Mouse (Mus musculus) kidney, postnatal 0 days (tissue): ENCODE measurements around the gene Krt76. TPM values are rescaled to one million over a fixed set of nuclear protein-coding genes. Genes with fewer than 3 reads are reported as not detected.

Source experiments
- ATAC-seq: fragments of 200-750 bp; cut with Nextera tagmentation; replicated peaks from 2 replicates; pipeline ENCODE4 v1.8.0; 2017; ENCODE audit warnings: low read depth, moderate number of reproducible peaks, moderate TSS enrichment, moderate library complexity; ENCODE audit not compliant: low FRiP score
- DNase-seq: peaks from one replicate; pipeline ENCODE4 v3.0.0-alpha.2; 2016; ENCODE audit warnings: low spot score
- H3K27ac ChIP-seq: fragments of 300-500 bp; sonication (generic); 2 replicates; pipeline ENCODE4 v1.5.1; 2014; ENCODE audit warnings: mild to moderate bottlenecking
- H3K27me3 ChIP-seq: fragments of 300-500 bp; sonication (generic); 2 replicates; pipeline ENCODE4 v1.6.1; 2014; ENCODE audit warnings: low read length, mixed read lengths; ENCODE audit not compliant: insufficient read depth
- H3K36me3 ChIP-seq: fragments of 300-500 bp; sonication (generic); 2 replicates; pipeline ENCODE4 v1.6.1; 2014; ENCODE audit warnings: low read length, mixed read lengths; ENCODE audit not compliant: insufficient read depth
- H3K4me1 ChIP-seq: fragments of 300-500 bp; sonication (generic); replicated peaks from 2 replicates; pipeline ENCODE4 v1.6.1; 2014; ENCODE audit warnings: antibody characterized with exemption, low read length, mixed read lengths; ENCODE audit not compliant: insufficient read depth
- H3K4me2 ChIP-seq: fragments of 300-500 bp; sonication (generic); 2 replicates; pipeline ENCODE4 v1.6.1; 2014; ENCODE audit warnings: mild to moderate bottlenecking, low read length, moderate library complexity, mixed read lengths
- H3K4me3 ChIP-seq: fragments of 300-500 bp; sonication (generic); replicated peaks from 2 replicates; pipeline ENCODE4 v1.5.1; 2014; ENCODE audit warnings: low read depth, low read length
- H3K9ac ChIP-seq: fragments of 300-500 bp; sonication (generic); 2 replicates; pipeline ENCODE4 v1.6.1; 2014; ENCODE audit warnings: low read depth, low read length
- H3K9me3 ChIP-seq: fragments of 300-500 bp; sonication (generic); replicated peaks from 2 replicates; pipeline ENCODE4 v1.6.1; 2016; ENCODE audit warnings: low read length, inconsistent platforms, mixed read lengths
- CTCF ChIP-seq: IDR thresholded peaks from 2 replicates; pipeline ENCODE4 v1.5.1; 2016; ENCODE audit warnings: antibody characterized with exemption, low read depth, mild to moderate bottlenecking, moderate library complexity
- WGBS: fragments of 180-500 bp; shearing (Covaris S2); extraction: QIAGEN DNeasy Blood & Tissue Kit; methylation state at CpG from one replicate; pipeline ENCODE4 v1.1.7; 2014; 5-methylcytosine and 5-hydroxymethylcytosine counted together
- polyA plus RNA-seq: library from polyadenylated mRNA; unstranded; fragments of >200 nt; fragmentation: Nextera tagmentation; extraction: Ambion mirVana; gene quantifications from 2 replicates; pipeline ENCODE4 v1.2.1, GENCODE M21; 2015

The Krt76 gene
- polyA plus RNA-seq, 1 experiment from 2014 or later = not detected

GRCm38 (mm10) chr15:101873231-101873630 is 19.5 kb downstream of the Krt76 start:
- TF ChIP-seq CTCF = no peak
- no peak overlapping the region for H3K27ac ChIP-seq
- no peaks in the 10 kb centered on the region for H3K27me3 ChIP-seq
- DNase-seq (no peak), ATAC-seq (no peak)
- H3K9me3 ChIP-seq = no peaks in the 10 kb centered on the region
- H3K4me1 ChIP-seq = no peaks in the 10 kb centered on the region
- no peak overlapping the region for H3K4me2 ChIP-seq
- H3K9ac ChIP-seq = no peak overlapping the region
- H3K4me3 ChIP-seq = no peak overlapping the region
- WGBS = 53% methylated on average over 4 of the region's 4 CpGs
- H3K36me3 ChIP-seq = no peaks in the 10 kb centered on the region

DNA sequence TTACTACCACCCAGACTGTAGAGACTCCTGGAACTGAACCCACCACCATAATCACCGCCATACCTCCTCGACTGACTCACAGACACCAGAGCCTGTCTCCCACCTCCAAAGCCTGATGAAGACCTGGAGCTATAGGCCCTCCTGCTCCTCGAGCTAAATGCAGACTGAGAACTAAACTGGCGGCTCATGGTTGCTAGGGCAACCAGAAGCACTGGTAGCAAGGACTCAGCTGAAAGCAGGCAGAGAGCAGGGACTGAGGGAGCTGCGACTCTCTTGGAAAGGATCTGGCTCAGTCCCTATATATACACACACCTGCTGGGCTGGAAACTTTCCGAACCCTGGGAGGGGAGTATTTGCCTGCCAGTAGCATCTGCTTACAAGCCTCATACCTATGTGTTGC is 23.3 kb downstream of the Krt76 start, which contains the start of gene Krt77:
Gene Krt77, minus strand, starts transcription at position 275 of the 400 bp plus-strand sequence.
- Histone ChIP-seq H3K27ac (no peak within 1 kb of the TSS), H3K9ac (no peak within 1 kb of the TSS), H3K9me3 (no peaks in the 10 kb centered on the region), H3K36me3 (no peaks in the 10 kb centered on the region), H3K4me1 (no peaks in the 10 kb centered on the region), H3K4me2 (no peak within 1 kb of the TSS), H3K27me3 (no peaks in the 10 kb centered on the region), H3K4me3 (no peak within 1 kb of the TSS)
- TF ChIP-seq CTCF = no peak
- DNase-seq (no peak), ATAC-seq (no peak)
- WGBS = 27% methylated on average over 6 of the region's 6 CpGs

- H3K9ac ChIP-seq = no peak overlapping the region
- 80% methylated on average over 7 of the region's 7 CpGs for WGBS
- H3K36me3 ChIP-seq = no peaks in the 10 kb centered on the region
- H3K4me3 ChIP-seq = no peak overlapping the region
- H3K27ac ChIP-seq = no peak overlapping the region
- H3K27me3 ChIP-seq = no peaks in the 10 kb centered on the region
- no peaks in the 10 kb centered on the region for H3K4me1 ChIP-seq
- no peaks in the 10 kb centered on the region for H3K9me3 ChIP-seq
- TF ChIP-seq CTCF = no peak
- no peak overlapping the region for H3K4me2 ChIP-seq
- DNase-seq (no peak), ATAC-seq (no peak)
These were observed 26.0 kb downstream of the Krt76 start for GRCm38 (mm10) chr15:101866754-101867153.

DNA sequence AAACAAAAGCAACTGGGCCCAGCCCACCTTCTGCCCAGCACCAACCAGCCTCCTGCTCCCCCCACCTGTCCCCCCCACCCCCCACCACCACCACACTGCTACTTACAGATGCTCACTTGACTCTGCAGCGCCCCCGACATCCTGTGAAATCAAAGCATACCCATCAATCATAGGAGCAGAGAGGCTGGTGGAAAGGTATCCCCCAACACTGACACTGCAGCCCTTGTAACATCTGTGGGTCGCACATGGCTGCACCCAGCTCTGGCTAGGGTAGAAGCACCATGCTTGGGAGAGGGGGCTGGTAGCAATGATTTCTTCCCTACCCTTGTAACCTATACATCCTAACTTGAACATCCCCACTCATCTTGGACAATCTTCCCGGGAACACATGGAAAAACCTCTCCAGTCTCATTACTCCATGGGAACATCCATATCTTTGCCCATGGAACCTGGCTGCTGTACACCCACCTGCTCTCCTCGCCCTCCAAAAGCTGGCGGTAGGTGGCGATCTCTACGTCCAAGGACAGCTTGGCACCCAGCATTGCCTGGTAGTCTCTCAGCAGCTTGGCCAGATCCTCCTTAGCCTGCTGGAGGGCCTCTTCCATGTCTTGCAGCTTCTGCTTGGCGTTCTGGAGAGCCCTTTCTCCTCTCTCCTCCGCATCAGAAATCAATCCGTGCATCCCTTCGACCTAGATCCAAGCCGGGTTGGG is 32.1 kb downstream of the Krt76 start:
- Histone ChIP-seq H3K4me2 (peak overlapping the region; percentile 79), H3K36me3 (no peaks in the 10 kb centered on the region), H3K4me3 (peak overlapping the region; percentile 32), H3K27me3 (no peaks in the 10 kb centered on the region; the same call in 1 of the 2 replicates), H3K9me3 (no peaks in the 10 kb centered on the region), H3K4me1 (no peaks in the 10 kb centered on the region), H3K9ac (no peak overlapping the region), H3K27ac (no peak overlapping the region)
- no peak for DNase-seq
- WGBS = 53% methylated on average over 13 of the region's 13 CpGs
- peak; percentile 46; the same call in 1 of the 2 replicates for TF ChIP-seq CTCF
- ATAC-seq = no peak

GRCm38 (mm10) chr15:101859735-101860170 is 33.0 kb downstream of the Krt76 start:
- Histone ChIP-seq H3K4me3 (peak overlapping the region; percentile 32), H3K4me1 (no peaks in the 10 kb centered on the region), H3K4me2 (peak overlapping the region; percentile 79), H3K27me3 (no peaks in the 10 kb centered on the region; the same call in 1 of the 2 replicates), H3K36me3 (no peaks in the 10 kb centered on the region), H3K9me3 (no peaks in the 10 kb centered on the region), H3K27ac (no peak overlapping the region), H3K9ac (0 out of 2 replicates have a peak overlapping the region, but pooled peaks have one; percentile 40)
- DNase-seq = peak; percentile 57
- ATAC-seq = no peak; the same call in 1 of the 2 replicates
- no peak for TF ChIP-seq CTCF
- WGBS = under 1% methylated on average over 31 of the region's 33 CpGs

GRCm38 (mm10) chr15:101858673-101859425 is 33.9 kb downstream of the Krt76 start:
- H3K27me3 ChIP-seq = no peaks in the 10 kb centered on the region; the same call in 1 of the 2 replicates

More at GRCm38 (mm10) chr15:101858673-101859425, 33.9 kb downstream of the Krt76 start:
- Histone ChIP-seq H3K27ac (no peak overlapping the region), H3K4me3 (no peak overlapping the region), H3K36me3 (no peaks in the 10 kb centered on the region), H3K9ac (no peak overlapping the region), H3K9me3 (no peaks in the 10 kb centered on the region), H3K4me1 (no peaks in the 10 kb centered on the region), H3K4me2 (peak overlapping the region; percentile 79)
- no peak for TF ChIP-seq CTCF
- DNase-seq = peak; percentile 47
- ATAC-seq = no peak
- 8% methylated on average over 11 of the region's 11 CpGs for WGBS
